Mouse (Mus musculus) MEL (cell line): ENCODE measurements around the gene Lipo3.
"Not testable (repeated sequence)": the region's sequence is repeated elsewhere in the genome, so short reads cannot be mapped to it uniquely, and the experiment has no call there.

ENCODE experiments used
- TAL1 ChIP-seq: IDR thresholded peaks from 2 replicates; pipeline ENCODE4 v1.6.1; 2012; ENCODE audit warnings: mild to moderate bottlenecking, inconsistent platforms, low read length, moderate library complexity, mixed read lengths
- USF2 ChIP-seq, 2 experiments: IDR thresholded peaks; 2 replicates each; pipeline ENCODE4 v1.6.1; 2011 to 2012; ENCODE audit warnings: improper control_type of control experiment in 2 of 2, low read length in 2 of 2, borderline replicate concordance in 1 of 2, inconsistent platforms in 1 of 2, low read depth in 1 of 2, mild to moderate bottlenecking in 1 of 2; ENCODE audit not compliant: insufficient read depth in 1 of 2

GRCm38 (mm10) chr19:33761287-33762086 lies at the start of gene Lipo3:
- not testable (repeated sequence) for TF ChIP-seq USF2 (IDR thresholded peaks at IDR 0.05; ENCODE audit: borderline replicate concordance in 1 of 2, insufficient read depth in 1 of 2, low read depth in 1 of 2, low read length in 2 of 2); TAL1
